Mouse (Mus musculus) ES-E14 (cell line): ENCODE data around the gene Pex19.

Source experiments
- HCFC1 ChIP-seq: IDR thresholded peaks from 2 replicates; pipeline ENCODE4 v1.6.1; 2012; ENCODE audit warnings: low read length, inconsistent platforms, borderline replicate concordance; ENCODE audit not compliant: insufficient read depth
- MAFK ChIP-seq: IDR thresholded peaks from 2 replicates; pipeline ENCODE4 v1.6.1; 2014; ENCODE audit warnings: mild to moderate bottlenecking, low read depth, low read length, inconsistent platforms; ENCODE audit not compliant: insufficient read depth

DNA sequence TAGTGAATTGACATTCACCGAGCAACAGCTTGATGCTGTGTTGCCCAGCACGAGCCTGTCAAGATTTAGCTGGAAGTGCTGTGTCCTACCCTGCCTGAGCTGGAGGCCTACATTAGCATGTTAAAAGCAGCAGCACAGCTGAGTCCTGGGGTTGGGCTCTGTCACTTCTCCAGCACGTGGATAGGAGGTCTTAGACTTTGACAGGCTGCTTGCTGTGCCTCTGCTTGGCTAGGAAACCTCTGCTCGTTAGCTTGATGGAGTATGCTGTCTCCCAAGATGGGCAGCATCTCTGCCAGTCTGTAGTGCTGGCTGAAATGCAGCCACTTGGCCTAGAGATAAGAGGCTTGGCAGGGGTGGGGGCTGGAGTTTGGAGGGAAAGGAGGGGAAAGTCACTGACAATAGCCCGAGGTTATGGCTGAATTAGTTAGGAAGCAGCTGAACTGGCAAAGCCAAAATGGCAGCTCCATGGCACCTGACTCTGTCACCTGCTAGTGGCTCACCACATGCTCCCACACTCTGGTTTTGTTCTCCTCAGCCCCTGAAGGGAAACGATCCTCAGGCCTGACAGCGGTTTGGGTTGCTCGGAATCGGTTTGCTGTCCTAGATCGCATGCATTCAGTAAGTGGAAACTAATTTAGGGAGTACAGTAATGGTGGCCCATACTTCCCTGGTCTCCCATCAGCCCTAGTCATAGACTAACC lies 18.6 kb upstream of the Pex19 start:
- TF ChIP-seq MAFK = no peak
- TF ChIP-seq HCFC1 = no peak
